Mouse (Mus musculus) brain, embryonic 14.5 days (tissue): Measurements from ENCODE around the gene Fbxl7.

Experiments
- CTCF ChIP-seq: fragments of 200-500 bp; IDR thresholded peaks from 2 replicates; pipeline ENCODE4 v1.5.1; 2012; ENCODE audit warnings: inconsistent platforms, mild to moderate bottlenecking, moderate library complexity, borderline replicate concordance; ENCODE audit not compliant: insufficient read depth, insufficient read length; ENCODE audit errors: extremely low read depth
- POLR2A ChIP-seq: fragments of 200-500 bp; IDR thresholded peaks from 2 replicates; pipeline ENCODE4 v1.6.1; 2012; ENCODE audit warnings: mild to moderate bottlenecking, inconsistent platforms, borderline replicate concordance; ENCODE audit not compliant: poor library complexity, insufficient read depth, insufficient read length, severe bottlenecking; ENCODE audit errors: extremely low read depth

GRCm38 (mm10) chr15:26795937-26796336 is 99.4 kb downstream of the Fbxl7 start:
- TF ChIP-seq POLR2A (no peak), CTCF (no peak)
